Mouse (Mus musculus) intestine, postnatal 0 days (tissue): ENCODE measurements at regions not wholly inside any gene's neighbourhood (a gene's known extent, or its start where the extent isn't known, plus 50 kb on each side); places are given as distances from the start of the nearest gene placed in this dataset.

Experiments used
- ATAC-seq: fragments of 200-750 bp; cut with Nextera tagmentation; 2 replicates; pipeline ENCODE4 v1.8.0; 2017; ENCODE audit warnings: mild to moderate bottlenecking, moderate TSS enrichment, moderate library complexity
- H3K27ac ChIP-seq: fragments of 300-500 bp; sonication (generic); 2 replicates; pipeline ENCODE4 v1.5.1; 2014; ENCODE audit warnings: mild to moderate bottlenecking, low read depth, low read length, moderate library complexity
- H3K27me3 ChIP-seq: fragments of 300-500 bp; sonication (generic); replicated peaks from 2 replicates; pipeline ENCODE4 v1.6.1; 2014; ENCODE audit warnings: low read length, mixed read lengths; ENCODE audit not compliant: control insufficient read depth, insufficient read depth
- H3K36me3 ChIP-seq: fragments of 300-500 bp; sonication (generic); 2 replicates; pipeline ENCODE4 v1.6.1; 2014; ENCODE audit warnings: mild to moderate bottlenecking, moderate library complexity; ENCODE audit not compliant: control insufficient read depth, insufficient read depth
- H3K4me1 ChIP-seq: fragments of 300-500 bp; sonication (generic); replicated peaks from 2 replicates; pipeline ENCODE4 v1.6.1; 2014; ENCODE audit warnings: antibody characterized with exemption, low read length, mixed read lengths; ENCODE audit not compliant: control insufficient read depth, insufficient read depth
- H3K4me2 ChIP-seq: fragments of 300-500 bp; sonication (generic); replicated peaks from 2 replicates; pipeline ENCODE4 v1.6.1; 2014; ENCODE audit warnings: low read depth, mild to moderate bottlenecking, moderate library complexity
- H3K4me3 ChIP-seq: fragments of 300-500 bp; sonication (generic); 2 replicates; pipeline ENCODE4 v1.5.1; 2014; ENCODE audit warnings: low read depth, low read length
- H3K9ac ChIP-seq: fragments of 300-500 bp; sonication (generic); 2 replicates; pipeline ENCODE4 v1.6.1; 2014; ENCODE audit warnings: mild to moderate bottlenecking, low read depth, low read length
- H3K9me3 ChIP-seq: fragments of 300-500 bp; sonication (generic); 2 replicates; pipeline ENCODE4 v1.6.1; 2016; ENCODE audit warnings: mixed run types; ENCODE audit not compliant: control insufficient read depth
- CTCF ChIP-seq: sonication (generic); IDR thresholded peaks from 2 replicates; pipeline ENCODE4 v1.5.1; 2016; ENCODE audit warnings: low read depth, mild to moderate bottlenecking, control low read depth, antibody characterized with exemption, moderate library complexity
- WGBS: fragments of 180-500 bp; shearing (Covaris S2); extraction: QIAGEN DNeasy Blood & Tissue Kit; methylation state at CpG from one replicate; pipeline ENCODE4 v1.1.7; 2014; 5-methylcytosine and 5-hydroxymethylcytosine counted together

DNA sequence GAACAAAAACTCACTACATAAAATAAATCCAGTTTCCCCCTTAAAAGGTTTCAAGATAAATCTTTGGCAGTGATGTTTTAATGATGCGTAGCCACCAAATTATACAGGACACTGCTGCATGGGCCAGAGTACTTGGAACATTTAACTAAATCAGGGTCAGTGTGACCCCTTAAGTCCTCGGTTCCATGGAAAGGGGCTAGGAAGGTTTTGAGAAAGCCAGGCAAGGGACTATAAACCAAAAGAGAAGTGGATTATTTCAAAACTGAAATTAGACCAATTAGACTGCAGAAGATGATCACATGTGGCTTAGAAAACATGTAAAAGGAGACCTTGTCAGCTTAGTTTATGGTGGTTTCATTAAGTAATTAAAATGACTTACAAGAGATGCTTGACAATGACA lies 276.6 kb upstream of the N6amt1 start:
- no peak overlapping the region for H3K9ac ChIP-seq
- H3K27ac ChIP-seq, result no peak overlapping the region
- no peaks in the 10 kb centered on the region for H3K9me3 ChIP-seq
- no peaks in the 10 kb centered on the region for H3K36me3 ChIP-seq
- WGBS, result 90% methylated on average over 2 of the region's 2 CpGs
- no peak for ATAC-seq
- no peaks in the 10 kb centered on the region for H3K4me1 ChIP-seq
- no peak overlapping the region for H3K4me3 ChIP-seq
- no peak overlapping the region for H3K4me2 ChIP-seq
- no peak for TF ChIP-seq CTCF
- H3K27me3 ChIP-seq, result no peaks in the 10 kb centered on the region

DNA sequence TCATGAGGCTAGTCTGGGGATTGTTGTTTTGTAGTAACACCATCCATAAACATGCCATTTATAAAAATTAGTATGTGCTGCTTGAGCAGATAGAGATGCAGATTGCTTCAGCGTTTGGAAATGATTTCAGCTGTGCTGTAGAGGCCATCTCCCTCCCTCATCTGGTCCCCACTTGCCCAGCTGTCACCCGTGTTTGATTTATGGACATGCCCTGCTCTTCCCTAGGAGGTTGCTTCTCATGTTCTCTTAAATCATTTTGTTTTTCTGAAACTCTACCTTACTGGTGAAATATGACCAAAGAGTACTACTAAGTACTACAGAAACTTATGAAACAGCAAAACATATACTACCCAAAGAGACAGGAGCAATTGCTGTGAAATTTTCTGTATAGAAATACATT lies 284.7 kb upstream of the N6amt1 start:
- Histone ChIP-seq H3K4me1 (no peaks in the 10 kb centered on the region), H3K36me3 (no peaks in the 10 kb centered on the region)
- WGBS, result 61% methylated on average over 2 of the region's 2 CpGs

DNA sequence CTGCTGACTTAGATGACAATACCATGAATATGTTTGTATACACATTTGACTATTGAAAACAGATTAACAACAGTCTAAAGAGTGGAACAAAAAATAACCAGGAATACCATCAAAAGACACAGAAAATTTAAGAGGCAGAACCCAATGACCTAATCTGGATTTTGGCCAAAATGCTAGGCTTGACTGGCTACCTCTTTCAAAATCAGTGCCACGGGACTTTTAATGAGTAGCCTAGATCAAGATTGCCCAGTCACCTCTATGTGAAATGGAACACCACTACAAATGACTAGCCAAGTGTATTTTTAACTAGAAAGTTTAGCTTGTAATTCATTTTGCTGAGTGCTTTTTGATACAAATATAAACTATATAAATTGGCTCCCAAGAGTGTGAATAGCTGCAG lies 286.0 kb upstream of the N6amt1 start:
- Histone ChIP-seq H3K4me3 (no peak overlapping the region), H3K9me3 (no peaks in the 10 kb centered on the region), H3K27ac (no peak overlapping the region), H3K36me3 (no peaks in the 10 kb centered on the region), H3K9ac (no peak overlapping the region), H3K27me3 (no peaks in the 10 kb centered on the region), H3K4me1 (no peaks in the 10 kb centered on the region), H3K4me2 (no peak overlapping the region)
- ATAC-seq, result no peak
- 76% methylated on average over 1 of the region's 1 CpGs for WGBS
- TF ChIP-seq CTCF, result no peak

More for the DNA sequence above, 284.7 kb upstream of the N6amt1 start:
- Histone ChIP-seq H3K9ac (no peak overlapping the region), H3K27ac (no peak overlapping the region), H3K27me3 (no peaks in the 10 kb centered on the region), H3K9me3 (no peaks in the 10 kb centered on the region), H3K4me3 (no peak overlapping the region), H3K4me2 (no peak overlapping the region)
- ATAC-seq, result no peak
- TF ChIP-seq CTCF, result no peak

DNA sequence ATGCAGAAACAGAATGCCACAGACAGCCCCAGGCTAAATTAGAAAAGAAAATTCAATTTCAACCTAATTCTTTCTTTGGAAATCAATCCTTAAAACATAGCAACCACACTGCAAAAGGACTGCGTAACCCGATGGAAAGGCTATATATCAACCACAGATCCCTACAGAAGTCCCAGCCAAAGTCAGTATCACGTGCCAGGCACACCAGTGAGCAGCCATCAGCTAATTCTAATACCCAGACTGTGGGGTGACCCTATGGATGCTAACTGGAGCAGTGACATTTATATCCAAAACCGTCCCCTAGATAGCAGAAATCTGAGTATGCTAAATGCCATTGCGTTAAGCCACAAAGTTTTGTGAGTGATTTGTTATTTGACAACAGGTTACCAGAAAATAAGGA lies 286.5 kb upstream of the N6amt1 start:
- Histone ChIP-seq H3K27ac (no peak overlapping the region), H3K36me3 (no peaks in the 10 kb centered on the region), H3K9me3 (no peaks in the 10 kb centered on the region), H3K4me1 (no peaks in the 10 kb centered on the region), H3K9ac (no peak overlapping the region), H3K4me2 (no peak overlapping the region), H3K27me3 (no peaks in the 10 kb centered on the region), H3K4me3 (no peak overlapping the region)
- TF ChIP-seq CTCF, result no peak
- 85% methylated on average over 5 of the region's 5 CpGs for WGBS
- no peak for ATAC-seq

DNA sequence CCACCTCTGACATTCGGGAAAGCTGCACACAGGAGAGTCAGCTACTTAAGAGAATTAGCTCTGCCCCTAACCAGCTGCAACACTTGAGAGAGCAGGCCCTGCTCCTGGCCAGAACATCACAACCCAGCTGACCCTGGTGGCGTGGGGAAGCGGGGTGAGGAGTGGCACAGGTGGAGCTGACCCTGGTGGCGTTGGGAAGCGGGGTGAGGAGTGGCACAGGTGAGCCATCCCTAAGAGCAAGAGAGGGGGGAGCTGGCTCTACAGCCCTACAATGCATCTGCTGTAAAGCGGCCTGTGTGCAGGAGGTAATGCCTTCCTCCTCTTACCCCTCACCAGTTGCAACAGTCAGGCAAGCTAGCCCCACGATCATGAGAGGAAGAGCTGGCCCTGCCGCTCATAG lies 293.5 kb upstream of the N6amt1 start:
- Histone ChIP-seq H3K27me3 (no peaks in the 10 kb centered on the region), H3K9ac (no peak overlapping the region), H3K36me3 (no peaks in the 10 kb centered on the region), H3K9me3 (no peaks in the 10 kb centered on the region), H3K4me1 (no peaks in the 10 kb centered on the region), H3K4me3 (no peak overlapping the region), H3K4me2 (no peak overlapping the region), H3K27ac (no peak overlapping the region)
- ATAC-seq, result no peak
- 90% methylated on average over 8 of the region's 8 CpGs for WGBS
- TF ChIP-seq CTCF, result no peak

DNA sequence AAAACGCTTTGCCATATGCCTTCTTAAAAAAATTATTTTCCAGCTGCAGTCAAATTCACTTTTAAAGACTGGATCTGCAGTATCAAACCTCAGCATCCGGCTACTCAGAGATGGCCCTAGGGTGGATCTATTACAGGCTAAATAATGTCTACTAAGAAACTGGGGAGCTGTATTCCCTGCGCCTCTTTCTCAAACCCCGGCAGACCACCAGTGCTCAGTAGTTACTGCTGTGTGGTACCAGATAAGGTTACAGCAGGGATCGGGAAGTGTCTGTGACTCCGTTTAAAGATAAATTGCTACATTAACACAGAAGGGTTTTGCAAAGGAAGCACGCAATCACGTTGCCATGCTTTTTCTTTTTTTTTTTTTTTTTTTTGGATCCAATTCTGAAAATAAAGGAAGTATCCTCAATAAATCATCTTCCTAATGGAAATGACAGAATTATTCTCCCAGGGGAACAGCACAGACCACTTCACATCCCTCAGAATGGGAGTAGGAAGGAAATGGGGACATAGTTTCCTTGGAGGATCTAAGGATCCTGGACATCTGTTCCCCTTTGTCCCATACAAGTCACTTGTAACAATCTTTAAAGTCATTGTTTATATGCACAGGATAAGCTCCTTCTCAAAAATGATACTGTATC lies 304.1 kb upstream of the N6amt1 start:
- H3K4me3 ChIP-seq, result no peak overlapping the region
- no peak for ATAC-seq
- H3K9me3 ChIP-seq, result no peaks in the 10 kb centered on the region
- H3K9ac ChIP-seq, result no peak overlapping the region
- H3K27me3 ChIP-seq, result no peaks in the 10 kb centered on the region
- TF ChIP-seq CTCF, result no peak
- no peaks in the 10 kb centered on the region for H3K4me1 ChIP-seq
- H3K36me3 ChIP-seq, result no peaks in the 10 kb centered on the region
- WGBS, result 64% methylated on average over 8 of the region's 8 CpGs
- no peak overlapping the region for H3K27ac ChIP-seq
- H3K4me2 ChIP-seq, result no peak overlapping the region
